Mouse (Mus musculus) lung, adult 2 months (tissue): ENCODE data around the gene Dchs1. TPM values are rescaled to one million over a fixed set of nuclear protein-coding genes. Genes with fewer than 3 reads are reported as not detected.

Source experiments
- DNase-seq: peaks from one replicate; pipeline ENCODE4 v3.0.0; 2022
- H3K4me1 ChIP-seq: fragments of 200-500 bp; 2 replicates; pipeline ENCODE4 v1.6.1; 2011; ENCODE audit warnings: low read length; ENCODE audit not compliant: control insufficient read depth, insufficient read depth
- H3K4me3 ChIP-seq: fragments of 200-500 bp; replicated peaks from 2 replicates; pipeline ENCODE3; 2011; ENCODE audit warnings: low read depth, mild to moderate bottlenecking, control low read depth, low read length; ENCODE audit errors: extremely low read depth
- CTCF ChIP-seq: fragments of 200-500 bp; IDR thresholded peaks from 2 replicates; pipeline ENCODE4 v1.5.1; 2011; ENCODE audit warnings: mild to moderate bottlenecking, low read length, control low read depth; ENCODE audit not compliant: insufficient read depth
- POLR2A ChIP-seq: fragments of 200-500 bp; IDR thresholded peaks from 2 replicates; pipeline ENCODE4 v1.6.1; 2011; ENCODE audit warnings: low read depth, mild to moderate bottlenecking, control low read depth, low read length, borderline replicate concordance; ENCODE audit errors: extremely low read depth
- WGBS: fragments of 180-500 bp; shearing (Covaris S2); methylation state at CpG from one replicate; pipeline ENCODE4 v1.1.7; 2018; 5-methylcytosine and 5-hydroxymethylcytosine counted together
- polyA plus RNA-seq: library from polyadenylated mRNA; depleted of rRNA; stranded (reverse); fragments of >200 nt; gene quantifications from 2 replicates; pipeline ENCODE4 v1.2.3, GENCODE M21; 2012; rRNA removed

The Dchs1 gene
- 13.9 and 14.8 TPM in 2 replicates for polyA plus RNA-seq

GRCm38 (mm10) chr7:105787285-105788140 is at the start of gene Dchs1:
TSS of gene Dchs1 (minus strand) at chr7:105787654.
- no peak for TF ChIP-seq CTCF
- TF ChIP-seq POLR2A, result 0 out of 2 replicates have a peak, but pooled peaks have one; percentile 10
- WGBS, result under 1% methylated on average over 76 of the region's 97 CpGs
- peaks cover 11% of the 10 kb centered on the region for H3K4me1 ChIP-seq
- peak; percentile 23 for DNase-seq
- H3K4me3 ChIP-seq, result peak within 1 kb of the TSS; percentile 78

GRCm38 (mm10) chr7:105824281-105824680 is 36.8 kb upstream of the Dchs1 start:
- WGBS, result 74% methylated on average over 7 of the region's 7 CpGs
- no peak for DNase-seq
- TF ChIP-seq POLR2A (no peak), CTCF (no peak)
- H3K4me1 ChIP-seq, result no peaks in the 10 kb centered on the region
- H3K4me3 ChIP-seq, result no peak overlapping the region

DNA sequence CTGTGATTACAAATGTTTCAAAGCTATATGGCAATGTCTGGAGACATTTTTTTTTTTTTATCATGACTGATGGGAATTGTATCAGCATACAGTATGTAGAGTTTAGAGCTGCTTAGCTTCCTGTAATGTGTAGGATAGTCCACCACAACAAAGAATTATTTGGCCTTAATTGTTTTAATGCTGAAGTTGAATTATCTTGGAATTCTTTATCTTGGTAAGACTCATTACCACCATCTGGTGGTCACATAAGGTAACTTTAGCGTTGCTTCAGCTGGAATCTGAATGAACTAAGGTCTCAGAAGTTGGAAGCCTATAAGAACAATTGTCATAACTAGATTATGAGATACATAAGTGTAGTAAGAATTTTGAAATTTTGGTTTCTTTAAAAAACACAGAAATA is 31.0 kb upstream of the Dchs1 start:
- H3K4me3 ChIP-seq, result no peak overlapping the region
- DNase-seq, result no peak
- WGBS, result 0% methylated on average over 1 of the region's 1 CpGs
- TF ChIP-seq CTCF (peak; percentile 22; the same call in 1 of the 2 replicates), POLR2A (no peak)
- H3K4me1 ChIP-seq, result no peaks in the 10 kb centered on the region

- TF ChIP-seq POLR2A, result no peak
- TF ChIP-seq CTCF, result 0 out of 2 replicates have a peak, but pooled peaks have one; percentile 0
- no peak for DNase-seq
- no peaks in the 10 kb centered on the region; the same call in 1 of the 2 replicates for H3K4me1 ChIP-seq
- H3K4me3 ChIP-seq, result no peak overlapping the region
Measured at GRCm38 (mm10) chr7:105816736-105817135, 29.3 kb upstream of the Dchs1 start.

DNA sequence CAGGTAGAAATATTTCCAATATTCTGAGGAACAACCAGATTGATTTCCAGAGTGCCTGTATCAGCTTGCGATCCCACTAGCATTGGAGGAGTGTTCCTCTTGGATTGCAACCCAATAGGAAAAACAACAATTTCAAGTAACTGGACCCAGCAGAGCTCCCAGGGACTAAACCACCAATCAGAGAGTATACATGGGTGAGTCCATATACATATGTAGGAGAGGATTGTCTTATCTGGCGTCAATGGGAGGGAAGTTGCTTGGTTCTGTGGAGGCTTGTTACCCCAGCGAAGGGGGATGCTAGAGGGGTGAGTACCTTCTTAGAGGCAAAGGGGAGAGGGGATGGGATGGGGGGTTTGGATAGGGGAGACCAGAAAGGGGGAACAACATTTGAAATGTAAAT is 25.9 kb upstream of the Dchs1 start:
- peaks cover 17% of the 10 kb centered on the region for H3K4me1 ChIP-seq
- 89% methylated on average over 3 of the region's 3 CpGs for WGBS
- TF ChIP-seq POLR2A, result no peak
- DNase-seq, result no peak
- no peak overlapping the region for H3K4me3 ChIP-seq

DNA sequence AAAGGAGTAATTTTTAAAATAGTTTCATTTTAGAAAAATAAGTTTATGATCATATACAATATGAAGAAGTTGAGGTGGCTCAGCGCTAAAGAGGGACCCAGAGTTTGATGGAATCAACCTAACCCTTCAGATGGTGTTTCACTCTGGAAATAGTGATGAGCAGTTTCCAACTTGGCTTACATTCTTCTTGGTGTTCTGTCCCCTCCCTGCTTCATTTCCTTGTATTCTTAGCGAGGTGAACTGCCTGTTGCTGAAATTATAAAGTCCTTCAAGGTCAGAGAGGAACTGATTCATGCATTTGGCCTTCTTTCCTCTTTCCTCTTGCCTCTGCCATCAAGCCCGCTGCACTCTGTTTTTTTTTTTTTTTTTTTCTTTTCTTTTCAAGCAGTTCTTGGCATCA is 25.1 kb upstream of the Dchs1 start:
- 51% methylated on average over 3 of the region's 3 CpGs for WGBS
- DNase-seq, result no peak
- no peak for TF ChIP-seq POLR2A
- TF ChIP-seq CTCF, result no peak
- Histone ChIP-seq H3K4me1 (peaks cover 19% of the 10 kb centered on the region), H3K4me3 (no peak overlapping the region)

DNA sequence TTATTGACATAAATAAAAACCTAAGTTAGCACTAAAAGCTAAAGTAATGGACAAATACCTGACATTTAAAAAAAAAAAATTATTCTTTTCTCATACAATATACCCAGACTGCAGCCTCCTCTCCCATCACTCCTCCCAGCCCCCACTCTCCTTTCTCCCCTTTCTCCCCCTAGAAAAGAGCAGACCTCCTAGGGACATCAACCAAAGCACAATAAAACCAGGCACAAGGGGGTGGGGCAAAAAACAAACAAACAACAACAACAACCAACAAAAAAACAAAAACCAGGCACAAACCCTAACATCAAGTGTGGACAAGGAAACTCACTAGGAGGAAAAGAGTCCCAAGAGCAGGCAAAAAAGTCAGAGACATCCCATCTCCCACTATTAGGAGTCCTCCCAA is 24.1 kb upstream of the Dchs1 start:
- no peak for DNase-seq
- TF ChIP-seq POLR2A, result no peak
- no peak for TF ChIP-seq CTCF
- Histone ChIP-seq H3K4me3 (no peak overlapping the region), H3K4me1 (peaks cover 19% of the 10 kb centered on the region)

- peak; percentile 100 for DNase-seq
- WGBS, result under 1% methylated on average over 52 of the region's 52 CpGs
- peaks cover 19% of the 10 kb centered on the region for H3K4me1 ChIP-seq
- TF ChIP-seq POLR2A, result peak; percentile 77
- peak; percentile 44 for TF ChIP-seq CTCF
- H3K4me3 ChIP-seq, result peak within 1 kb of the TSS; percentile 81
Measured at GRCm38 (mm10) chr7:105810877-105811489, 23.5 kb upstream of the Dchs1 start, which contains the start of gene Mrpl17. TSS of gene Mrpl17 (minus strand) at chr7:105811099.

DNA sequence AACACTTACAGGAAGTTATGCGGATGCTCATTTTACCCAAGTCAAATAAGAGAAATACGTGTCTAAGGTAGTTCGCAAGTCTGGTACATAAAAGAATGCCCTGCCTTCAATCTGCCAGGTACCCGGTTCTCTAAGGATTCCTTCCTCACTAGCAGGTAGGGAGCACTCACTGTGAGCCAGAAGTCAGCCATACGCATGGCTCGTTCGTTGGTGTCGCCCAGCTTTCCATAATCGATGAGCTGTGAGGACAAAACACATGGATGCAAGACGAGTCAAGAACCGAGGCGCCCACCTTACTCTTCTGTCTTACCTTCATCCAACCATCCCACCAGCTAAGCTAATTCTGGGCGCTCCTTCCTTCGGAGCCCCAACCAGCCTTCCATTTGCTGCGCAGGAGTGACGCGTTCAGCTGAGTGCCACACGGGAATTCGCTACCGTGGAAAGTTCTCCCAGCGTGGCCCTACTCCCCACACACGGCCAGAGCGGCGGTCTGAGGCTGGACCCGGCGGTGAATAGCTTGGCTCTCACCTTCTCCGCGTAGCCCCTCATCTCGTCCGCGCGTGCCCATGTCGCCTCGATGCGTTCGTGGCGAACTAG is 22.9 kb upstream of the Dchs1 start:
- TF ChIP-seq CTCF, result no peak
- no peak for DNase-seq
- H3K4me1 ChIP-seq, result peaks cover 19% of the 10 kb centered on the region
- WGBS, result 1% methylated on average over 37 of the region's 37 CpGs
- peak overlapping the region; percentile 81 for H3K4me3 ChIP-seq

- peaks cover 19% of the 10 kb centered on the region for H3K4me1 ChIP-seq
- peak overlapping the region; percentile 81 for H3K4me3 ChIP-seq
- TF ChIP-seq CTCF (no peak), POLR2A (no peak)
- no peak for DNase-seq
- 64% methylated on average over 7 of the region's 7 CpGs for WGBS
Measured at GRCm38 (mm10) chr7:105809836-105810235, 22.4 kb upstream of the Dchs1 start.

GRCm38 (mm10) chr7:105808385-105808784 is 20.9 kb upstream of the Dchs1 start:
- WGBS, result 40% methylated on average over 1 of the region's 1 CpGs
- DNase-seq, result no peak

More at GRCm38 (mm10) chr7:105808385-105808784, 20.9 kb upstream of the Dchs1 start:
- no peak for TF ChIP-seq CTCF
- TF ChIP-seq POLR2A, result no peak
- Histone ChIP-seq H3K4me1 (peaks cover 19% of the 10 kb centered on the region), H3K4me3 (no peak overlapping the region)
